Mouse (Mus musculus) embryo, embryonic 10 days (tissue): ENCODE measurements at regions not wholly inside any gene's neighbourhood (a gene's known extent, or its start where the extent isn't known, plus 50 kb on each side); places are given as distances from the start of the nearest gene placed in this dataset.

Source experiments
- DNase-seq: peaks from one replicate; pipeline ENCODE4 v3.0.0-alpha.2; 2015; ENCODE audit warnings: low spot score

DNA sequence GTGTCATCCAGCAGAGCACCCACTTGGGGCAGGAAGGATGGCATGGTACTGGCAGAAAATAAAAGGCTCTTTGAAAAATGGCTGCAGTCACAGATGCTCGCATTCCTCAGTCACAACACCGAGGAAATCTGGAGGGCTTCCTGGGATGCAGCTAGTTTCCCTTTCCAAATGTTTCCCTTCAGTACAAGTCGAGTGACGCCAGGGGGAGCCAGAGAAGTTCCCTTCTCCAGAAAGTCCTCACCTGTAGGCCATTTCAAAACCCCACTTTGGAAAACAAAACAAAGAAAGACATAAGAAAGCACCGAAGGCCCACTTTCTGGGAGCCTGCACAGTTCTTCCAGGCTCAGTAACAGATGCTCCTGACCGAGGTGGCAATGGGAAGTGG lies 199.4 kb upstream of the Apob start:
- DNase-seq: peak; percentile 32

DNA sequence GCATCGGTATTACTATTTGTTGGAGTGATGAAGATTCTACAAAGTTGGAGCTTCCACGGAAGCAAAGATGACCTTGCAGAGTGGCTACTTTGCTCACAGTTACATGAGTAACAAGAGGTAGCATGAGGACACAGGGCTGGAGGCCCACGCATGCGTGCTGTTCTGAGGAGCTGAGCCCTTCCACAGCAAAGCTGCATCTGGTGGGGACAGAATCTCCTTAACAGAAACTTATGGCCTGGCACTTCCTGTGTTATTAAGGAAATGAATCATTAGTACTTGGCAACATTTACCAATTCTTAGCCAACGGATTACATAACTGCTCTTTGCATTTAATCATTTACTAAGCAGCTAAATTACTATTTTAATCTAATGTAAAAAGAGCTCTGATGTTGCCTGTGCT lies 160.8 kb upstream of the Apob start:
- no peak for DNase-seq

DNA sequence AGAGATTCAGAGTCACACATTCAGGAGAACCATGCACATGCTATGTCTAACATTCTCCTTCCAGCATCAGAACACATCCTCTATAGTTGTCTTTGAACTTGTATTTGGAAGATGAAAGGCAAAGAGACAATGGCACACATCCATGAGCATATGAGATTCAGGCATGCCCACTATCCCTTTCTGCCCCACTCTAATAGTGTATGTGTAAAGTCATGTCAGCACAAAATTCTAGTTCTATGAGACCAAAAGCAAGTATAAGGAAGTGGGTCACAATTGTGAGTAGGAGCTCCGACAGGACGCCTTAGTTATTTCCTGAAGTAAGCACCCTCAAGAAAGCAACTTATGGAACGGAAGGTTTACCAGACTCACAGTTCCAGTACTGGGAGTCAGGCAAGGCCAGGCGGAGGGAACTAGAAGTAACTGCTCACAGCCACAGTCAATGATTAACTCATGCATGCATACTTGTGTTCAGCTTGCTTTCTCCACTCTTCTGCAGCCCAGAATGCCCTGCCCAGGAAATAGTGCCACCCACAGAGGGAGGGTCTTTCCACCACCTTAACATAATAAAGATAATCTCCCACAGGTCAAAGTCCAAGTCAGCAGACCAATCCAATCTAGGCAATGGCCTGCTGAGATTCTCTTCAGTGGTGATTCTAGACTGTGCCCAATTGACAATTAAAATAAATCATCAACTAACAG lies 157.3 kb upstream of the Apob start:
- peak; percentile 6 for DNase-seq

DNA sequence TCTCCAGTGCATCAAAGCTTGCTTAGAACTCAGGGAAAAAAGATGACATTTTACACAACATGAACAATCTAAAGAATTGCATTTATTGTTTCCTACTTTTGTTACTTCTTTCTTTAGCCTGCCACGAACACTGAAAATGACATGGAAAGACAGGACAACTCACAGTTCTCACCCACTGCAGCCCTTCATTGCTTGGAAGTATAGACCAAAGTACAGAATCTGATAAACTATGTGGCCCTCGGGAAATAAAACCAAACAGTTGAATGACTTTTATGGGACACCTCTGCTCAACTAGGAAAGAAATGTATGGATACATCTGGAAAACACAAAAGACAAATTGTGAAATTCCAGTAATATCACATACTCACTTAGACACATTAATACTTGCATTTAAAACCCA lies 156.7 kb upstream of the Apob start:
- no peak for DNase-seq

DNA sequence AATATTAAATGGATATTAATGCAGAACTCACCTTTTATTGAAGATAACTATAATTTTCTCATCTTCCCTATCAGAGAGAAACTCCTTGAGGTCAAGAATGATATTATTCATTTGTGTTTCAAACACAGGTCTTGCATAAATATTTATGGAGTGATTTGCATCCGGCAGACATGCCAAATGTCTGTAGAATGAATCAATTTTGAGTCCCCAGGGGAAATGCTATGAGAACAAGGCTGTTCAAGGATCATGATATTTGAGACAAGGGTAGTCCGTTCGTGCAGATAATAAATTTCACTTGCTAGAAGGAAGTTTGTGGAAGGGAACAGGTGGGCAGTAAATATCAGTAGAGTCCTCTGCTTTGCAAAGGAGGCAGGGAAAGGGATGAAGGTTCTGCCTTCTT lies 141.7 kb upstream of the Apob start:
- no peak for DNase-seq

DNA sequence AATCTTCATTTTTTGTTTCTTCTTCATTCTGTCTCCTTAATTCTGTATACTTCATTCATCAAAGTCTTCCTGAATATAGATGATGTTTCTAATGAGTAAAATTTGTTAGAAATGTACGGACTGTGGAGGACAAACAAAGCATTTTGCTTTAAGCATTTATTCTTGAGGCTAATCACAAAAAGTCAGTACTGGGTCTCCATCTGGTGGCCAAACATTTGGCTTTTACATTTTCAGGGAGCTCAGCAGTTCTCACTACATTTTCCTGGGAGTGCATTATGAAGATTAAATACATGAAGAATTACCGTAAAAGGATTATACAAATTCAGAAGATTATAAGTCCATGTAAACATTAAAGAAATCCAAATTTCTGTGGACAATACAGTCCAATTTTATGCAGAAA lies 123.6 kb upstream of the Apob start:
- no peak for DNase-seq

DNA sequence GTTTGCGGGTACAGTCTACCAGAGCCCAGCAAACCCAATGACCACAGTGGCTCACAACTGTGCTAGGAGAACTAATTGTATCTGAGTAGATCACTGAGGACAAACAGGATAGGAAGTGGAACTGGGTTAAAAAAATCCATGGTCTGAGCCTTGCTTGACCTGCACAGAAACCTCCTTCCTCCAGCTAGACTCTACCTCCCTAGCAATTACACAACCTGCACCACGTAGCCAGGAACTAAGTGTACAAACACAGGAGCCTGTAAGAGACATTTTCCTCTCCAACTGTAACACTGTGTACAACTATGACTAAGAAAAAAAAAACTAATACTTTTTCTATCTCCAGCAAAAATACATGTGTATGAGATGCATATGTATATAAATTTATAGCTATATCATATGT lies 121.8 kb upstream of the Apob start:
- no peak for DNase-seq

DNA sequence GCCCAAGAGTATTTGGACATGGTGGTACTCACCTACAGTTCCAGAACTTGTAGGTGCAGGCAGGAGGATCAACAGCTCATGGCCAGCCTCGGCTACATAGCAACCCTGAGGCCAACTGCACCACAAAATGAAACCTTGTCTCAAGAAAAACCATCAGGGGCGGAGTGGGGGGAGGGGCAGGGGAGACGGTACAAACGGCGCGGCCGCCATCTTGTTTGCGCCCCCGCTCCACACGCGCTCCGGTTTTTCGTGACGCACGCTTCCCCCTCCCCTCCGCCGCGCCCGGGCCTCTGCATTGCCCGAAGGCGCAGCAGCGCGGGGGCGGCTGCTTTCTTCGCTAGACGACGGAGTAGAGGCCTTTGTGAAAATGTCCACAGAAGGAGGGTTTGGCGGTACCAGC lies 117.9 kb upstream of the Apob start:
- no peak for DNase-seq

DNA sequence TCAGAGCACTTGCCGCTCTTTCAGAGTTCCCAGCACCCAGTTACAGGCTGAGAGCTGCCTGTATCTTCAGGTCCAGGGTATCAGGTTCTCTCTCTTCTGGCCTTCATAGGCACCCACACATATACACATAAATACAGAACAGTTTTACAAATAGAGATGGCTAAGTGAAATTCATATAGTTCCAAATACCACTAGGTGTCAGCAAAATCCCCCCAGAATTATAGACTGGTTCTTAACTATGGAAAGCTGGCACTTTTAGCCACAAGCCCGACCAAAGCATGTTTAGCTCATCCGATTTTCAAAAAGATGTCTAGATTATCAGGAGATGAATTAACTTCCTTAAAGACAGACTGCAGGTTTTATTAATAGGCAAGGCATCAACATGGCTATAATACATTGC lies 107.4 kb upstream of the Apob start:
- no peak for DNase-seq

DNA sequence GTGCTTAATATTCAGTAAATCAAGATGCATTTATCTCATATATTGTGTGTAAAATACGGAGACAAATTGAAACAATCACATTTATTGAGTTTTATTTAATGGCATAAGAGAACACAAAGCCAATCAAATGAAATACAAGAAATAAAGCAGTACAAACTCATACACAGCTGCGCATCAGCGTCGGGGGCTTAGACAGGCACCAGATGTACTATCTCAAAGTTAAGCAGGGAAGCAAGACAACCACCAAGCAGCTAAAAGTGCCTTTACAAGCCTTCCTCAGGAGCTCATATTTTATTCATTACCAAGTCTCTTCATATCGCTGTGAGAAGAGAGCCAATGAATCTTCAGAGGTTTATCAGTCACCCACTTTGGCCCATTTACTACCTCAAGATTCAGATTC lies 107.0 kb upstream of the Apob start:
- DNase-seq: no peak

DNA sequence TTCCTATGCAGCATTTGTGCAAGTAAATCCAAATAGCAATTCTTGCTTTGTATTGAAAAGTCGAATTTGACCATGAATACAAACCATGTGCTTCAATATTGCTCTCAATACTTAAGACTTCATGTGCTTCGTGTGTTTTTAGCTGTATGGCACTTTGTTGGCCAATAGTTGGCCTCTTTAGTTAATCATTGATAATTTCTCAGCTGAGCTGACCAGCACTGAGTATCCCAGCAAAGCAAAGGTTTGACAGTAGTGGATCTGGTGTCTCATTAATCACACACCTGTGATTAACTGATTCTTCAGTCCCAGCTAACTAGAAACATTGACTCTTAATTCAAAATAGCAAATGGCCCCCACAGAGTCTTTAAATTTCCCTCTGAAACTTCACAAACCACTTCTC lies 102.0 kb upstream of the Apob start:
- DNase-seq: no peak

DNA sequence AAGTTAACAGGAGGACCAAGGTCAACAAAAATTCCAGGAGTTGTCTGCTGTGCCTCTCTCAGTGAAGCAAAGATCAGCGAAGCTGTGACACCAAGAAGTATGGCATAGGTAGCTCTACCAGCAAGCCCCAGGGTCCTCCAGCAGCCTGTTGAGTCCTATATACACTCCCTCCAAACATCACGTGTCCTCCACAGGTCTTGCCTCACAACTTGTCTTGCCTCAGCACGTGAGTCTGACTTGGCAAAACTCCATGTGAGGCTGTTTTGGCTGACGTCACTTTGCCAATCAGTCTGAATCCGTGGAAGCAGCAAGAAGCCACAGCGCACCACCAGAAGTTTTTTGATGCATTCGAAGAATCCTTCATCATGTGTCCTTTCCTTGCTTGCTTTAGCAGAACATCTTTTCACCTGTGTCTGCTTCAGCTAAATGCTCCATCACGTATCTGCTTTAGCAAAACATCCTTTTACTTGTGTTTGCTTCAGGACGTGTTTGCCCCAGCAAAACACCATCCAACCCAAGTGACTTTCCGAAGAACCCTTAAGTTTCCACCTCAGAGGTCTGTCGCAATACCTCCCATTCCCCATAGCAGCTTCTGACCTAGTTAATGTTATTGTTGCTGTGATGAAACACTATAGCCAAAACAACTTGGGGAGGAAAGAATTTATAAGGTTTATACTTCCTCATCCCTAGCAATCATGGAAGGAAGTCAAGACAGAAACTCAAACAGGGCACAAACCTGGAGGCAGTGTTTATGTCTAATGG lies 101.0 kb upstream of the Apob start:
- no peak for DNase-seq

DNA sequence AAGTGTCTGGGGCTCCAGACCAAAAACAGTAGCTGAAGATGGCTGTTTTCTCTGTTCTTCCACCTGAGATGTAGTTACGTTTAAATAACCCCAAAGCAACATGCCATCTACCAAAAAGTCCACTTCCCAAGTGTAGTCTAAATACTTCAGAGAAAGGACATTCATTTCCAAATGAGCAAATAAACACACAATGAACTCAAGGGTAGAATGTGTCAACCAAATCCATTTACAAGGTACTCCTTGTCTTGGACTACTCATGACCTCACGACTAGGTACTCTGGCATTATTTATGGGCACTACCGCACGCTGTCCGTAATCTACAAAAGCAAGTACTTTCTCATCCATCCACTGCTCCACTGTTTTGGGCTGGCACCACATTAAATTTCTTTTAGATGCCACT lies 98.7 kb upstream of the Apob start:
- DNase-seq: no peak

DNA sequence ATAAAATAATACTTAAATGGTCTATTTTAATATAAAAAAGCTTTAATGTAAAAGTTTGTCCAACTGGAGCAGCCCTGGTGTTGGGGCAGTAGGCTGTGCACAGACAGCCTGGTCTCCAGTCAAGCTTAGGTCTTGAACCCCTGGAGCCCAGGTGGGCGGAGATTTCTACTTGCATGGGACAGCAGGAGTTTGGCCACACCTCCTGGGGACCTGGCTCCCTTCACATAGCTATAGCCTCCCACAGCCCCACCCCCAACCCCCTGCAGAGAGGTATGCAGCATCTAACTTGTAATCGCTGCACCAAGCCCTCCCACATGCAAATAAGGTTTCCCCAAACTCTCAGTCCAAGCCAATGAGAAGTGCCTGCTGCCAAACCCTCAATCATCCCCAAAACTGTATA lies 81.3 kb upstream of the Apob start:
- no peak for DNase-seq

DNA sequence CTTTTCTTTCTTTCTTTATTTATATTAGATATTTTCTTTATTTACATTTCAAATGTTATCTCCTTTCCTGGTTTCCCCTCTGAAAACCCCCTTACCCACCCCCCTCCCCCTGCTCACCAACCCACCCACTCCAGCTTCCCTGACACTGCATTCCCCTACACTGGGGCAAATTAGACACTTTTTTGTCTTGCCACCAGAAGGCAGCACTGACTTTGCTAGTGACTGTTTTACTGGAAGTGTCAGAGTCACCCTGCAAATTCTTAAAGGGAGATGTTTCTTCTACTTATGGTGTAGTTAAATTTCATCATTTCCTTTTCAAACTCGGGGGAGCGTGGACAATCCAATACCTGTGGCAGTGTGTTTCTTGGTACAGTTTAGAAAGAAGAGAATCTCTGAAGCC lies 72.1 kb upstream of the Apob start:
- DNase-seq: no peak

DNA sequence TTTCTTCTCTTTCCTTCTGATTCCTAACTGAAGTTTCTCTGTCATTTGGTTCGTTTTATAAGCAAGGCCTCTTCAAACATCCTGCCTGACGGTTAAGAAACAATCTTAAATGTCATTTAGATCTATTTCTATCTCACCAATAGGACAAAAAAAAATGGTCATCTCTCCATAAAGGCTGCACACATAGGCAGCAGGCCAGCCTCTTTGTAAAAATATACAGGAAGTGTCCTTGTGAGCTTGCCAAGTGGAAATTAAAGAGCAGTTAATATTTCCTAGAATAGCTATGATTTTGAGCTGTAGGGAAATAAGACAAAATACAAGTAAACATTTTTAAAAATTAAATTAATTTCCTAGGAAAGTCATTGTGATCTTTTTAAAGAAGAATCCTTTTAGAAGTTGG lies 70.6 kb upstream of the Apob start:
- no peak for DNase-seq

DNA sequence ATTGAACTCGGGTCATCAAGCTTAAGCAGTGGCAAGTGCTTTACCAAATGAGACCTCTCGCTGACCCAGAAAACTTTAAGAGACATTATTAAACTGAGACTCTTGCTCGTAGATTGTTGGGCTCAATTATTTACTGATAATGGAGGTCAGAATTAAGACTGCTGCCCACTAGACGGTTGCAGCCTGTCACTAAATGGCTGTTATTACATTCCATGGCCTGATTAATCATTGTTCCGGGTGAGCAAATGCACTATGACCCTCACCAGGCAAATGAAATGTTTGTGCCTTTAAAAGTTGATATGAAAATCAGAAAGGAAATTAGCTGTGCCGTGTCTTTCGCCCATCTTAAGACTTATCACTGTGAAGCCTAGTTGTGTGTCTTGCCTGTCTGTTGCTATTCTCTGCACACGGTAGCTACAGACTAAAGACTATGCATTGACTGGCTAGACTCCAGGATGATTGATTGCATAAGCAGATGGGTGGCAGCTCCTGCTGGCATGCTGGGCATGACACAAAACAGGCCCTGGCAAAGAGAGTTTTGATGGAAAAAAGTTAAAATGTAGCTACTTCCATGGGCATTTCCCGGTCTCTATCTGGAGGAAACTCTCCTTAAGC lies 67.6 kb upstream of the Apob start:
- DNase-seq: no peak

DNA sequence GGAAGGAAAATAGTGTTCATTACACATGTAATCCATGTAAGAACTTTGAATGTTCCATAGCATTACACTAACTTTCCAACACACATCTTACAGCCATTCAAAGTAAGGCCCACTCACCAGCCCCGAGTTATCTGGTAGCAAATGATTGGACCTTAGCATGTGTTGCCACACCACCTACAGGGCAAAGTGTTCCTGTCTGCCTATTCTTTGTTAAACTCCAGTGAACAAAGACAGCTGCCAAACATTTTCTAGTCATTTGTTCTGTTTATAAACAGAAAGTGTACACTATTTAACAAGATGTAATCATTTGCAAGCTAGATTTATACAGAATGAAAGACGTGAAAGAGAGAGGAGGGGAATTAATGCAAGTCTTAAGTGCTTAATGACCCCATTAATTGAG lies 66.9 kb upstream of the Apob start:
- DNase-seq: no peak

DNA sequence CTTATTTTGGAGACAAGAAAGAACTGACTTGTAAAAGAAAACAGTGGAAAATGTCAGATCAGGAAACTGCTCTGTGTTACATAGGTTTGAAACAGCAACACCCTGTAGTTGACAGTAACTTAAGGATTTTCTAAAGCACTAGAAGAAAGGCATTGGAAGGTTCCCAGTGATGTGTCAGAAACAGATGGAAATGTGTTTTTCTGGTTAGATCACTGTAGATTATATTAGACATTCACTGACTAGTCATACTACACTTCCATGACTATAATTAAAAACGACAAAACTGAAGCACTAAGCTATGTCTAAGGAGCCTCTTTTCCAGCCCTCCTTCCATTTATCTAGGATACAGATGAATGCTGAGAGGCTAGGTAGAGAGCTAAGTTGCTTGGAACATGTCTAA lies 59.1 kb upstream of the Apob start:
- DNase-seq: no peak

DNA sequence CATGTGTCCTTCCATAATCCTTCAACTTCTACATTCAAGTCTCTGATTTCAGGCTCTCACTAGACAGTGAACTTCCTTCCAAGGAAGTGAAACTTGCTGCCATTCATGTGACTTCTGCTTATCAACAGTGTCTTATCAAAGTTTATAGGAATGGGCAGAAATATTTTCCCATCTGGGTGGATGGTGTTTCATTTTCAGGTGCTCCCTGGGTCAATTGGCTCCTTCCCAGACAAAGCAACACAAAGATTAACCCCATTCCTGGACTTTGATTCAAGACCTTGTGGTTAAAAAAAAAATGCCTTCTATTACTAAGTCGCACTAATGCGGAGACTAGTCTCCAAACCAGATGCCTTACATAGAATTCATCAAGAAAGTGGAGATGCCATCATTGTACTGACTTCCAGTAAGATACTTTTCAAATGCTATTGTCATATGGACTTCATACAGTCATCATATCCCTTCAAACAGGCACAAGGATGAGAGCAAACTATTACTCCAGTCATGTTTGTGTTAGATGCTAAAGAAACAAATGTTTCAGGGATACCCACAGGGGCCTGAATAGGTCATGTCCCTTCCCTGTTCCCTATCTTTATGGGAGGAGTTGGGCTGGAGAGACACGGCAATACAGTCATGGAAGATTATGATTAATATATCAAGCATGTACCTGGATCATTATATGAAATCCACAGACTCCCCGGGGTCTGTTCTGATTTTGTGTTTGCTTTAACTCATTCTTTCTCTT lies 58.3 kb upstream of the Apob start:
- DNase-seq: no peak

DNA sequence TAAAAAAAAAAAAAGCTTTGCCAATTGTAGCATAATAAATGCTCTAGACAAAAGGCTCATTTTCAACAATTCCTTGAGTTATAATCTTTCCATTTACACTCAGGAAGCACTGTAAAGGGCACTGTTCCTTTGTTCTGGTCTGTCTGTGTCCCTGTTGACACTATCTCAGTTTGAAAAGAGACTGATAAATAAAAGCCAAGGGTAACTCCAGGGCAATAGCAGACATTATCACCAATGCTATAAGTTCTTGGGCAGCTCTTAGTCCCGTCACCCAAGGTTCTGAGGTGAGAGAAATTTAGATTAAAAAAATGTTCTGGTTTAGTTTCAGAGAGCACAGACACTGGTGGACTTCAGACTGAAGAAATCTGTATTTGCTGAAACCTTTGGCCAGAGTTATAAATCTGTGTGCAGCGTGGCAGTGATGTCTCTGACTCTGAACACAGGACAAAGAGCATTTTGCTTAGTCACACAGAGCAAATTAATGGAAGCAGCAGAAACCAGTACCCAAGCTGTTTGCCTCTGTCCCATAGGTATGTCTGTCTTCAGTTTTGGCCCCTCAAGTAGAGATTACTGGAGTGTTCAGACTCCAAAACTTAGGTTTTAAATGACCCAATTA lies 57.6 kb upstream of the Apob start:
- DNase-seq: no peak

DNA sequence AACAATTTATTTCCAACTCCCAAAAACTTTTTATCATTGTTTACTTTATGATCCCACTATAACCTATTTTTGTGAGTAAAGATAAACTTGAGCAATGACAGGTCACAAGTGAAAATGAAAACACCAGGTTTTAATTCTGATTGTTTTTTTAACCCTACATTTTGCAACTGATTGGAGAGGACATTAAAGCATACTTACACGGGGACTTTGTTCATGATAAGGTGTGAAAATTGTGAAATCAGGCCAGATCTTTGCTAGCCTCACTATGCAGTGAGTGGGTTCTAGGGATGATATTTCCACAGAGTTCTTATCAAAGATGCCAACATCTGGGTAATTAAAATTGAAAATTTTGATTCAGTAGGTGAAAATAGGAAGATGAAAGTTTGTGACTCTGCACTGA lies 56.6 kb upstream of the Apob start:
- no peak for DNase-seq
